Mouse (Mus musculus): ENCODE data around the gene Ppp2r5a.

Gene Ppp2r5a

DNA sequence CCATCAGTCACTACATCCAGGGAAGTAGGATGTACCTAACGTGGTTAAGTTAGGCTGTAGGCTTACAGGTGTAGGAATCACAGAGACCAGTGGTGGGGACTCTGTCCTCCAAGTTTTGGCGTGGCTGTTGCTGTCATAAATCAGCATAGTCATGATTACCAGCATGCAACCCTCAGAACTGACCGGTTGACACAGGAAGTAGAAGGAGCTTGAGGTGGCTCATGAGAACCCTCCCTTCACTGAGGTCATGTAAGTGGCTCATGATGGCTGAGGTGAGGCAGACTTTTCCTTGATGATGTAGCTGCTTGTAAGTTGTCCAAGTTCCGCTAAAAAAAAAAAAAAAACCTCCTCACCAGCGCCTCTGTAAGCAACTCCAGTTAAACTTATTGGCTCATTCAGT, 14.0 kb upstream of the Ppp2r5a start:
- DNase-seq = no peak

DNA sequence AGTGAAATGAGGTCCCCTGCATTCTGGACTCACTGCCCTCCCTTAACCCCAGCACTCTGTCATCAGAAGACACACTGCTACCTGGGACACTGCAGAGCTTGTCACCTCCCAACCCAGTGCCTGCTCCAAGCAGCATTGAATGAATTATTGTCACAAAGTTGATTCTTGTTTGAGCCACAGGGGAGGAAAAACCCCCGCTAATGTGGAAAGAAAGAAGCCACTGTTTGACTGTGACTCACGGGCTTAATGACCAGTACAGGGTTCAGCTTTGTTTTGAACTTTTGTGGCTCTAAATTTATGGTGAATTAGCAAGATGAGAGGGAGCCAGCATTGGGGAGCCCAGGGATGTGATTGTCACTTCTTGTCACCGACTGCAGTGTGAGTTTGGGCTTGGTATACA, 13.5 kb upstream of the Ppp2r5a start:
- DNase-seq = no peak

- no peak for DNase-seq
These were observed 11.4 kb upstream of the Ppp2r5a start for GRCm38 (mm10) chr1:191414432-191414831.

DNA sequence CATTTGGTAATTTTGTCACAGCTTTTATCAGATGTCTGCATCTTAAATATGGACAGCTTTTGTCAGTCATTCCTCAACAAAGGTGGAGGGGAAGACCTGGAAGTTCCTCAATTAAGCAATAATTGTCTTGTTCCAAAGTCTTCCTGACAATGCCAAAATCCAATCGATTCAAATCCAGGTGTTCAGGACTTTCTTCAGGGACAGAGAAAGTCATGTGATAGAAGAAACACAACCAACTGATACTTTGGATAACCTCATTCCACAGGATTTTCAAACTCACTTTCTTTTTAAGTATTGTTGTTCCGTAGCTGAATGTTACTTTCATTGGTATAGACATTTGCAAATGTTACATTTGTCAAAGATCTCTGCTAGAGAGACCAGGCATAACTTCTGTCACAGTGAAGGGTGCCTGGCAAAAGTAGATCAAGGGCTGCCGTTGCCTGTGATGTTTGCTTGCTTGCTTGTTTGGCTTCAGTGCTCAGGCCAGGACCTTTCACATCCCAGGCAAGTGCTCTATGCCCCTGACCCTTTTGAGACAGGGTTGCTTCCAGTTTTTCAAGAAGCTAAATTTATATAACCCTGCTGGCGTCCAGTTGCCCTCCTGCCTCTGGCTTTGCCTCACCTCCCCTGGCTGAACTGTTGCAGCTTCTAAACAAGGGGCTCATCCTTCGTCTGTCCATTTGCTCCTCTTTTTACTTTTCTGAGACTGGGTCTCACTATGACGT, 10.8 kb upstream of the Ppp2r5a start:
- no peak for DNase-seq

DNA sequence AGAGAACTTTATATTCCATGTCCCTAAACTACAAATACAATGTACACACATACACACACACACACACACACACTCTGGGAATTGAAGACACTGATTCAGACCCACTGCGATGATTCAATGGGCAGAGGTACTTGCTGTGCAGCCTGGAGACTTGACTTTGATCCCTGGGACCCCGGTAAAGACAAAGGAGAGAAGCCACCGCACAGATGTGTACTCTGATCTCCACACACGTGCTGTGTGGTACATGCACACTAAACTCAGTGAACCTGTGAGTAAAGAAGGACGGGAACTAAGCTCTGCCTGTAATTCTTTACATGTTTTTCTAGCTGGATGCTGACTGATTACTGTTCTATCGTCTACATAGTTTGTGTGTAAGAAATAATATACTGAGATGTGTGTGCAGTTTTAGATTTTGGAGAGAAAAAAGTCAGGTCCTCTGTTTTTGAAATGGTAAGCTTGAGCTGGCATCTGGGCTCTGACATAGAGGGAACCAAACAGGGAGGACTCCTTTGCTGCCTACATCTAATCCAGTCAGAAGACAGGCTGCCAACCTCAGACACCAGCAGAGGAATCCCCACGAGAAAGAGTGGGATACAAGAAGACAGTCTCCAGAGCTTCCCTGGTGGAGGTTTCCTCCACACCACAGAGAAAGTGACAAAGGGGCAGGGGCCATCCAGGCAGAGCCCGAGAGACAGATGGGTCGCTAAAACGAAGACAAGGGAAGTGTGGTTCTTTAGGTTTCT, 7.4 kb upstream of the Ppp2r5a start:
- no peak for DNase-seq

DNA sequence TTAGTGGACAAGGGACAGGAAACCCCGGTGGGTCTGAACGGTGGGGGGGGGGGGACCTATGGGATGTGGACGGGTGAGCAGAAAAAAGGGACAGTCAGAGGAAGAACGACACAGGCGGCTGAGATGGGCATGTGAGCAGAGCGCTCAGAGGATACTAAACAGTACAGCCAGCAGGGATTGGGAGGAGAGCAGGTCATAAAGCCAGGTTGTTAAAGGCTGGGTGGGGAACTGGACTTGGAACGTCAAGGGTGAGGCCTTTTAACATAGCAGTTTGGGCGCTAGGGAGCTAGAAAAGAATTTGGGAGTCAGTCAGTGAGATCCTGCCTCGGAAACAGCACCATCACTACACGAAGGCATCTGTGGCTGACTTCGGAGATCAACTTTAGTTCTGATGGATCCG, 4.2 kb upstream of the Ppp2r5a start:
- DNase-seq = no peak

DNA sequence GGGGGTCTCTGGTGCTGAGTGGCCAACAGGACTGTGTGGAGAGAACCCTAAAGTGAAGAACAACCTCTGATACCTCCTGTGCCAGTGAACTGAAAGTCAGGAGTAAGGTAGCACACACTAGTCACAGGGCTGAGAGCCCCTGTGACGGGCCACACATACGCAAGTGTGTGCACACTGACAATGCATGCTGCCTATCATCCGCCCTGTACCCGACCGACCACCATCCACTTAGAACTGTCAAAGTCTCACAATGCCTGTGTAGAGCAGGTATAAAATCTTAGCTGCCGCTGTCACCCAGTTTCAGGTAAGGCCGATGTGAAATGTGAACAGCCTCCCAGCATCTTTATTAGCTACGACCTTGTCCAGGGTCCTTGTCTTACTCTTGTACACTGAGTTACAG, 3.4 kb upstream of the Ppp2r5a start:
- no peak for DNase-seq

DNA sequence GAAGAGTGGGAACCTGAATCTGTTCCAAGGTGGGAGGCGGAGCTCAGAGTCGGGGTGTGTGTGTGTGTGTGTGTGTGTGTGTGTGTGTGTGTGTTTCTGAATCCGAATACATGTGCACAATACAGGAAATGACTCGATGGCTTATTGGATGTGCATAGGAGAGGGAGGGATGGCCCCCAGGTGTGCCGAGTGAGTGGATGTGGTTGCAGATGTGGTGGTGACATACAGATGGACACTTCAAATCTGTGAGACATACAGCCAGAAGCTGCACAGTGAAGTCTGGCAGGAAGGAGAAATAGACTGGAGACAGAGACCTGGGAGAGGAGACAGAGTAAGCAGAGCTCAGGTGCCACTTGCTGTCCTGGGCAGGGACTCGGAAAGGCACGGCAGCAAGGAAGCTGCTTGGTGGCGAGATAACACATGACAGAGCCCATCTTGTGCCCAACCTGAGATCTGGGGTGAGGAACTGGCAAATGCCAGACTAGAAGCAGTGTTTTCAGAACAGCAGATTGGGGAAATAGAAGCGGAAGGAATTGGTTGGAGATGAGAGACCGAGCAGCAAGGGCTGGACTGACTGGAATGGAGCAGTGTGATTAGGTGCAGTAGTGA, 1.8 kb upstream of the Ppp2r5a start:
- no peak for DNase-seq

GRCm38 (mm10) chr1:191404301-191404700, 1.2 kb upstream of the Ppp2r5a start:
- no peak for DNase-seq

DNA sequence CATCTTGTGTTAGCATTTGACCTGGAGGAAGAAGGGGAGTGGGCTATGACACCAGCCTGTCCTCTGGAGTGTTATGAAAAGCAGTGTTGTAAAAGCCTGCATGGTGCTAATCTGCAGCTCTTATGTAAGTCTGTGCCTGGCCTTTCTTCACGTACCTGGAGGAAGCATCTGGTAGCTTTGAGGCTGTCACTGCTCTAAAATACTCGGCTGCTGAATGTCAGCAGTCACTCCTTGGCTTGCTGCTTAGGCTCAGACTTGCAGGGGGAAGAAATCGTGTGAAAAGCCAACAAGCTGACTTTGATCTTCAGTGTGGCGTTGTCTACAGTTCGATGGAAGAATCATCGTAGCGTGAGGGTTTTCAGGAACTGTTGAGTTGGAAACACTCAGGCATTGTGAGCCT, 566 bp downstream of the Ppp2r5a start:
- DNase-seq = no peak

DNA sequence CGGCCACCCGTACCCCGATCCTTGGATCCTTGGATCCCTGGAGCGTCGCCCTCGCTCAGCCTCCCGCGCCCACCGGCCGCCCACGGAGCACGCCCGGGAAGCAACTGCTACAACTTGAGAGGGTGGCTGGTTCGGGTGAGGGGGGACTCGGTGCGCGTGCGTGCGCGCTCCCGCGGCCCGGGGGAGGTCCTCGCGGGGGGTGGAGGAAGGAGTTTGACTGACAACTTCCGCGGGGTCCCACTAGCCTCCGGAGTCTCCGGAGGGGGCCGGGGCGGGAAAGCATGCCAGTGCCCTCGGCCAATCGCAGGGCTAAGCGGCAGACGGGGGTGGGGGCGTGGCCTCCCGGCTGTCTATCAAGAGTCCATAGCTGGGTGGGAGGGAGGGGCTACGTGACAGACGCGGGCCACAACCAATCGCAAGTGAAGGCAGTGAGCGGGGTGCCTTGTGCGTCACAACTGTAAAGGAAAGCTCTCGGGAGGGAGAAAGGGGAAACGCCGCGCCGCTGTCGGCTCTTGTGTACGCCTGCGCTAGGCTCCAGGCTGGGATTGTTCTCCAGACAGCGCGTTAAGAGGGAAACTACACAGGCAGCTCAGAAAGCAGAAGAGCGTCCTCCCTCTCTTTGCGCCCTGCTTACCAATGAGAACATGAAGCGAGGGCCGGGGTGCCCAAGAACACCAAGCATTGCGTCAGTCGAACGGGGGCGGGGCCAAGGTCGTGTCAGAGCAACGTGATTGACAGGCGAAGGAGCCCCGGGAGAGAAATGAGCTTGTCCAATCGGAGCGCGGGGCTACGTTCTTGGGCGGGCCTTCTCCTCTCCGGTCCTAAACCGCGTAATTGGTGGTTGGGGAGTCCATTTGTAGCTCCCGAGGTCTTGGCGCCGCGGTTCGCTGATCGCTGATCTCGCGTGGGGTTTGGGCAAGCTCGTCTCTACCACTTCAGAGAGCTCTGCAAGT, 5.9 kb downstream of the Ppp2r5a start:
- DNase-seq = peak; percentile 100

DNA sequence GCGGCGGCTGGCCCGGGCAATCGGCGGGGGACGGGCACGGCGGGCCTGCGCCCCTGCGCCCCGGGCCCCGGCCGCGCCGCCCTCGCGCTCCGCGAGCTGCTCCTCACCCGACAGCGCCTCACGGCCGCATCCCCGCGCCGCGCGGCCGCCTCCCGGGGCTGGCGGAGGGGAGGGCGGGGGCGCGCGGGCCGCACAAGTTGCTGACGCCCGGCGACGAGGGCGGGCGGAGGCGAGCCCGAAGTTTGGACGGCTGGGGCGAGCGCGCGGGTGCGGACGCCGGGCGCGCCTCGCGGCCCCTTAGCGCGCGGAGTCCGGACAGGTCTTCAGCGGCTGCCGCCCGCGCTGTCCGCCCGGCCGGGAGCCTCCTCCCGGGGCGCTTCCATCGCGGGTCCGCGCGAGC, 6.6 kb downstream of the Ppp2r5a start:
- peak; percentile 79 for DNase-seq

DNA sequence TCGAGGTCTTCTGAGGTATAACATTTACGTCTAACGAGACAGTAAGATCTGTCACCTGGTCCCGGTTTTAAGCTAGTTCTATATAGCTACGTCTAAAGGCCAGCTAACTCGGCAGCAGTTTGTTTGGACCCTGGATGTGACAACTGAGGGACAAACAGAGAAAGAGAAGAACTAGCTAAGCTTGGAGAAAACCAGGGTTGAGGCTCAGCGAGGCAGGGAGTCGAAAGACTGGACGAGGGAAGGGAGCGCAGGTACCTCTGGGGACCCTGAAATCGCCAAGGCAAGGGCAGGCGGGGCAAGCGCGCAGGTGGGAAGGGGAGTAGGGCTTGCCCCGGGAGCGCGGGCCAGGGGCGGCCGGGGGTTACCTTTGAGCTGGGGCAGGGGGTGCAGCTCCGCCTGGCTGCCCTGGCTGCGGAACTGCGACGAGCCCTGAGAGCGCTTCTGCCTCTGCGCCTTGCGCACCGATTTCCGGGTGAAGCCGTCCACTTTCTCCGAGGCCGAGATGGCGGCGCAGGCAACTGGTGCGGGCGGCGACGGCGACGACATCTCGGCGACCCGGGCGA, 7.1 kb downstream of the Ppp2r5a start:
- DNase-seq = peak; percentile 69

GRCm38 (mm10) chr1:191395200-191395599, 7.9 kb downstream of the Ppp2r5a start:
- no peak for DNase-seq

DNA sequence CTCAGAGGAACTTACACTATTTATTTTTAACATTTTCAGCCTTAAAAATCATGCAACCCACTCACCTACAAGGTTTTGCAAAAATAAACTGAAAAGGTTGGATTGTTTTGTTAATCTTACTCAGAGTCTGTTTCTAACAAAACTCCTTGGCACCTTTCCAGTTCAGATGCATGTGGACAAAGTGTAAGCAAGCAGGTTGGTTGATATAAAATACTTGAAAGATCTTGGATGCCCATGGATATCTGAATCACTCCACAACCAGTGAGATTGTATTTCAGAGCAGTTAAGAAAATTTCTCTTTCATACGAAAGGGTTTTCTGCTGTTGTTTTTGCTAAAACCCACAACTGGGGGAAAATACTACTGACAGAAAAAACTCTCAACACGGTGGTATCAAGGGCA, 8.9 kb downstream of the Ppp2r5a start:
- peak; percentile 51 for DNase-seq

- no peak for DNase-seq
These were observed 9.5 kb downstream of the Ppp2r5a start for GRCm38 (mm10) chr1:191393536-191393935.

GRCm38 (mm10) chr1:191391311-191391710, 11.8 kb downstream of the Ppp2r5a start:
- peak; percentile 75 for DNase-seq

DNA sequence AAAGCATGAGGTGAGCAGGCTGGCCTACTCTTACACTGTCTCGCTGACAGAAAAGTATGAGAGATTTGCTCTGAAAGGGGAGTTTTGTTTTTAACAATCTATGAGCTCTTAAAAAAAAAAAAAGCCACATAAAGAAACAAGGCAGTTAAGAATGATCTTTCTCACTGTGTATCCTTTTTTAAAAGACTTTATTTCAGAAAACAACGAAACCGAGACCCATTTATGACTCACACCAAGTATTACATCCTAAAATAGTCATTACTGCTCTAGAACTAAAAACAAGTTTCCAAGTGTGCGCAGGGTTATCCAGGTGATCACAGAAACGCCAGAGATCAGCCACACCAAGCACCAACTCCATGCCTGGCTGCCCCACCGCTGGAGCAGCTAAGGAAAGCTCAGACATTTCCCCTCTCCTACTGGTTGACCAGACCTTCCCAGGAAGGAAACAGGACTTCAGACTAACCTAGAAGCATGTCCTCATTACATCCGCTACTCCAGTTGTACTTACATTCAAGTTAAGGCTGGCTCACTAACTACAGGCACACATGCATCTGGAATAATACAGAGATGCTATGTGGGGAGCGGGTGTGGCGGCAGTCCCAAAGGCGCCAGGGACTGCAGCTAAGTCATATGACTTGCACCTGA, 18.2 kb downstream of the Ppp2r5a start:
- no peak for DNase-seq

DNA sequence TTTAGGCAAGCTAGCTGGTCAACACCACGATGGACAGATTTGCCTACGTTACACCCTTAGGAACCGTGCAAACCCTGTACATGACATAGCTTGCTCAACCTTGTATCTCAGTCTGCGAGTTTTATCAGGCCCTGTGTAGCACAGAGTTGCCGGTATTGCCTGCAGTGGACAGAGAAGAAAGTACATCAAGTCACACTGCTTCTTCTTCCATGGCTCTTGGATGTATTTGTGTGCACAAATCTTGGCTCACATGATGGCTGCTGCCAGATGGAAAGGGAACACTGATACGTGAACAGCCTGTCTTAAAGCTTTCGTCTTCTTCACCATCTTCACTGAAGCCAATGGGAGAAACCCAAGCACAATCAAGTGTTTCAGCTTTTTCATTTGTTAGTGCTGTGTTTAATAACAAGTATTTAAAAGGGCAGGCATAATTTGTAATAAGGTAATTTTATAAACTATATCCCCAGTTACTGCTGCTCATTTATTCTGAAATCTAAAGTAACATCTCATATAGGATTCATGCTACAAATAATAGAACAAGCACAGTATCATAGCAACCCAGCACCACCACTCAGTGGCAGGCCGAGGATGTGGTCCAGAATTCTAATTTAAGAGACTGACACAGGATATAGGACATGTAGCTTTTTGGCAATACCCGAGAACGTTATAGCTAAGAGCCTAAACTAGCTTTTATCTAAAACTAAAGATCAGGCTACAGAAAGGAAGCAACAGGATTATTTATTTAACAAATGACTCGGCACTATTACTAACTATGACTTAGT, 20.9 kb downstream of the Ppp2r5a start:
- no peak for DNase-seq

DNA sequence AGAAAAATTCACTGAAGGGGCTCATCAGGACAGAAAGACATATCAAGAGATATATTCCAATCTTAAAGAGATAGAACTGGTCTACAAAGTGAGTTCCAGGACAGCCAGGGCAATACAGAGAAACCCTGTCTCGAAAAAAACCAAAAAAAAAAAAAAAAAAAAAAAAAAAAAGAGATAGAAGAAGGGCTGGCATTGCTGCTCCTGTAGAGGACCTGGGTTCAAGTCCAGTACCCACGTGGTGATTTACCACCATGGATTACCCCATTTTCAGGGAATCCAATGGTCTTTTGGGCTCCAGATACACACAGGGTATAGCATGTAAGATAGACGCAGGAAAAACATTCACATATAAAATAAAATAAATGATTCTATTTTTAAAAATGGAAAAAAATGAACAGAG, 22.2 kb downstream of the Ppp2r5a start:
- DNase-seq = no peak

DNA sequence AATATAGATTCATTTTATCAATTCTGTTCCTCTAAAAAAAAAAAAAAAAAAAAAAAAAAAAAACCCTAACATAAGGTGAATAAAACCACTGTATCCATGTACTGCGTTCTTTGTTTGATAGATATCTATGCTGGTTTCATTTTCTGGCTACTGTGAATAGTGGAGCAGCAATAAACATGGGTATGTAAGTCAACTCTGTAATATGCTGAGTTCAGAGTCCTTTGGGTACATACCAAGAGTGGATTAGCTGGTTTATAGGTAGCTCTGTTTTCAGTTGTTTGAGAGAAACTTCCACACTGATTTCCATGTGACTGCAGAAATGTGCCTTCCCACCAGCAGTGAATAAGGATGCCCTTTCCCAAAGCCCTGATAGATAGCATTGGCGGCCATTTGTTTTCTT, 25.0 kb downstream of the Ppp2r5a start:
- no peak for DNase-seq
